Mouse (Mus musculus) left cerebral cortex, adult 9 months (tissue): ENCODE results near the gene Bard1.

Source experiments
- DNase-seq, 2 experiments: peaks; one replicate each; pipeline ENCODE4 v3.0.0; 2022; ENCODE audit warnings: low spot score in 2 of 2

The Bard1 gene

GRCm38 (mm10) chr1:71102344-71103173 is at the start of gene Bard1:
Bard1 (minus strand) TSS chr1:71103146.
- DNase-seq = peak; percentile 45 to 70

- no peak for DNase-seq
Measured at GRCm38 (mm10) chr1:71127171-71127570, 24.2 kb upstream of the Bard1 start.

- DNase-seq = no peak
Measured at GRCm38 (mm10) chr1:71118511-71118910, 15.6 kb upstream of the Bard1 start.

- DNase-seq = no peak
Measured at GRCm38 (mm10) chr1:71117253-71117652, 14.3 kb upstream of the Bard1 start.

- DNase-seq = no peak
Measured at GRCm38 (mm10) chr1:71115781-71116180, 12.8 kb upstream of the Bard1 start.

GRCm38 (mm10) chr1:71109858-71110257 is 6.9 kb upstream of the Bard1 start:
- DNase-seq = no peak

- DNase-seq = no peak
Measured at GRCm38 (mm10) chr1:71106127-71106526, 3.2 kb upstream of the Bard1 start.

GRCm38 (mm10) chr1:71105724-71106123 is 2.8 kb upstream of the Bard1 start:
- no peak for DNase-seq

- DNase-seq = no peak
Measured at GRCm38 (mm10) chr1:71103174-71103864, 373 bp upstream of the Bard1 start.

- DNase-seq = no peak
Measured at GRCm38 (mm10) chr1:71101369-71101970, 1.5 kb downstream of the Bard1 start.

GRCm38 (mm10) chr1:71100591-71101368 is 2.2 kb downstream of the Bard1 start:
- no peak for DNase-seq

- no peak for DNase-seq
Measured at GRCm38 (mm10) chr1:71099945-71100515, 2.9 kb downstream of the Bard1 start.

GRCm38 (mm10) chr1:71096031-71096430 is 6.9 kb downstream of the Bard1 start:
- no peak for DNase-seq

- DNase-seq = no peak
Measured at GRCm38 (mm10) chr1:71095211-71095805, 7.6 kb downstream of the Bard1 start.

GRCm38 (mm10) chr1:71075651-71076050 is 27.3 kb downstream of the Bard1 start:
- DNase-seq = no peak

- no peak for DNase-seq
Measured at GRCm38 (mm10) chr1:71070771-71071170, 32.2 kb downstream of the Bard1 start.

- no peak for DNase-seq
Measured at GRCm38 (mm10) chr1:71068728-71069304, 34.1 kb downstream of the Bard1 start.

GRCm38 (mm10) chr1:71063885-71064492 is 39.0 kb downstream of the Bard1 start:
- DNase-seq = no peak

GRCm38 (mm10) chr1:71056143-71056542 is 46.8 kb downstream of the Bard1 start:
- no peak for DNase-seq

- no peak for DNase-seq
Measured at GRCm38 (mm10) chr1:71055454-71055853, 47.5 kb downstream of the Bard1 start.
